Mouse (Mus musculus) forebrain, embryonic 12.5 days (tissue): ENCODE data around the gene Sirt1. TPM values are rescaled to one million over a fixed set of nuclear protein-coding genes. Genes with fewer than 3 reads are reported as not detected.
"Not testable (repeated sequence)": the region's sequence is repeated elsewhere in the genome, so short reads cannot be mapped to it uniquely, and the experiment has no call there.

Experiments used
- ATAC-seq: fragments of 200-750 bp; cut with Nextera tagmentation; 2 replicates; pipeline ENCODE4 v1.8.0; 2017; ENCODE audit warnings: moderate TSS enrichment; ENCODE audit not compliant: low FRiP score
- H3K27ac ChIP-seq: fragments of 300-500 bp; sonication (generic); 2 replicates; pipeline ENCODE4 v1.5.1; 2016; ENCODE audit warnings: mild to moderate bottlenecking
- H3K27me3 ChIP-seq: fragments of 300-500 bp; sonication (generic); 2 replicates; pipeline ENCODE4 v1.6.1; 2016; ENCODE audit warnings: mild to moderate bottlenecking
- H3K36me3 ChIP-seq: fragments of 300-500 bp; sonication (generic); replicated peaks from 2 replicates; pipeline ENCODE4 v1.6.1; 2016; ENCODE audit warnings: mild to moderate bottlenecking
- H3K4me1 ChIP-seq: fragments of 300-500 bp; sonication (generic); 2 replicates; pipeline ENCODE4 v1.6.1; 2016
- H3K4me2 ChIP-seq: fragments of 300-500 bp; sonication (generic); 2 replicates; pipeline ENCODE4 v1.6.1; 2016; ENCODE audit warnings: mild to moderate bottlenecking, moderate library complexity
- H3K4me3 ChIP-seq: fragments of 300-500 bp; sonication (generic); replicated peaks from 2 replicates; pipeline ENCODE4 v1.5.1; 2016; ENCODE audit warnings: mild to moderate bottlenecking
- H3K9ac ChIP-seq: fragments of 300-500 bp; sonication (generic); 2 replicates; pipeline ENCODE4 v1.6.1; 2016; ENCODE audit warnings: mild to moderate bottlenecking
- H3K9me3 ChIP-seq: fragments of 300-500 bp; sonication (generic); 2 replicates; pipeline ENCODE4 v1.6.1; 2016
- WGBS: fragments of 180-500 bp; shearing (Covaris S2); methylation state at CpG from one replicate; pipeline ENCODE4 v1.1.7; 2016; 5-methylcytosine and 5-hydroxymethylcytosine counted together
- polyA plus RNA-seq: library from polyadenylated mRNA; unstranded; fragments of >200 nt; fragmentation: Nextera tagmentation; extraction: Ambion mirVana; gene quantifications from 2 replicates; pipeline ENCODE4 v1.2.1, GENCODE M21; 2016

Sirt1 gene
- polyA plus RNA-seq, 1 experiment from 2014 or later = 6.9 TPM

DNA sequence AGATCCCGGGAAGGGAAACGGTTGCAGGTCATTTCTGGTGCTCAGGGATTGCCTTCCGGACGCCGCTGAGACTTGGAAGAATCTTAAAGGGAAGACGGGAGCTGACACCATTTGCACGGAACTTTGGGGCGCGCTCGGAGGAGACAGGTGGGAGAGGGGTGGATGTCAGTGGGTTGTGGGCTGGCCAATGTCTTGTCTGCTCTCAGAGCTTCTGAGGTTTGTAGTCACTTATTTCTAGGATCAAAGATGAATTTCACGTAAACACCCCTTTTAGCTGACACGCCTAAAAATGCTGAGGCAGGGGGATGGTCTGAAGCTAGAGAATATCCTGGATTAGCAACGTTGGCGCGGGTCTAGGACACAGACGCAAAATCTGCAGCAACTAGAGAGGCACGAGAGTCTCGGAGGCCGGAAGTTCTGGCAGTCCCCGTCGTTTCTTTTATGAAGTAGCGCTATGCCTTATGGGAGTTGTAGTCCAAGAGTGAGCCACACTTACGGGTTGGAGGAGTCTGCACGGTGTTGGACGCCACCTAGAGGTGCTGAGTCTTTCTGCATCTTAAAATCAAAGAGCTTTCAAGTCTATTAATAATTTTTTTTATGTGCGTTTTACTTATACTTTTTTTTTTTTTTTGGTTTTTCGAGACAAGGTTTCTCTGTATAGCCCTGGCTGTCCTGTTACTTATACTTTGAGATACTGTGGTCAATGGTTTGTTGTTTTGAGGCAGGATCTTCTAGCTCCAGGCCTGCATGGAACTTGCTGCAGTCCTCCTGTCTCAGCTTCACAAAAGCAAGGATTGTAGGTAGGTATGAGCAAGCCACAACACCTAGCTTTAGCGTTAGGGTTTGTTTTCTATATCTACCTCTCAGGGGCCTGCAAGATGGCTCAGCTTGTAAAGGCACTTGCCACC is 1.1 kb upstream of the Sirt1 start, which contains the start of gene Dnajc12:
Gene Dnajc12 (plus strand): TSS at position 72 of the 908 bp plus-strand sequence.
- H3K4me1 ChIP-seq = peaks cover 6% of the 10 kb centered on the region; the same call in 1 of the 2 replicates
- H3K36me3 ChIP-seq = no peaks in the 10 kb centered on the region
- no peak within 1 kb of the TSS for H3K27ac ChIP-seq
- peak within 1 kb of the TSS; percentile 54 for H3K4me3 ChIP-seq
- peak within 1 kb of the TSS; percentile 68 for H3K9ac ChIP-seq
- peak; percentile 94 for ATAC-seq
- peak within 1 kb of the TSS; percentile 88 for H3K4me2 ChIP-seq
- H3K9me3 ChIP-seq = no peaks in the 10 kb centered on the region
- under 1% methylated on average over 28 of the region's 28 CpGs for WGBS
- H3K27me3 ChIP-seq = peaks cover 23% of the 10 kb centered on the region

DNA sequence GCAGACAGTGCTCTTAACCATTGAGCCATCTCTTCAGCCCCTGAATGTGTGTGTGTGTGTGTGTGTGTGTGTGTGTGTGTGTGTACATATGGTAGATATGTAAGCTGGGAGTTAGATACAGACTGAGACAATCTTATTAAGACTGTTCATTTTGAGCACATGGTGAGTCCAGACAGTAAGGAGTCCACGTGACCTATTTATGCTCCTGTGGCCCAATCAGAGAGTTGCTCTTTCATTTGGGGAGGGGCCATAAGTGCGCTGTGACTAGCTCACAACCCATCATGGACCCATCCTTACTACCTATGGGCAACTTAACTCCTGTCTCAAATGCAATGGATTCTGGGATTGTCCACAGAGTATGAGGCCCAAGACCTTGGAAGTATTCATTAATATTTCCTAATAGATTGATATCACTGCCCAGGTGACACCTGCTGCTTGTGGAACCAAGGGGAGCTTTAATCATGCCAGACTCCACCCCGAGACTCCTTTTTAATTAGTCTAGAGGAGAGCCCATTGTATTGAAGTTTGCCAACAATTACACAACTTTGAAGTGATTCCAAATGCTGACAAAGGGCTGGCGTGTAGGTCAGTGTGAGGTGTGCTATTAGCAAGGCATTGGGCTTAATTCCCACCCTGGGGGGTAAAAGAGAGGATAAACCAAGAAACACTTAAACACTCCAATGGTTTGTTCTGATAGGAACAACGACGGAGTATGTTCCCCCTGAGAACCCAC is 2.4 kb downstream of the Sirt1 start:
- Histone ChIP-seq H3K36me3 (no peaks in the 10 kb centered on the region), H3K9ac (no peak overlapping the region), H3K27ac (no peak overlapping the region), H3K4me3 (no peak overlapping the region), H3K4me1 (peaks cover 6% of the 10 kb centered on the region; the same call in 1 of the 2 replicates), H3K4me2 (no peak overlapping the region), H3K27me3 (peaks cover 23% of the 10 kb centered on the region), H3K9me3 (no peaks in the 10 kb centered on the region)
- 52% methylated on average over 6 of the region's 6 CpGs for WGBS
- no peak for ATAC-seq

DNA sequence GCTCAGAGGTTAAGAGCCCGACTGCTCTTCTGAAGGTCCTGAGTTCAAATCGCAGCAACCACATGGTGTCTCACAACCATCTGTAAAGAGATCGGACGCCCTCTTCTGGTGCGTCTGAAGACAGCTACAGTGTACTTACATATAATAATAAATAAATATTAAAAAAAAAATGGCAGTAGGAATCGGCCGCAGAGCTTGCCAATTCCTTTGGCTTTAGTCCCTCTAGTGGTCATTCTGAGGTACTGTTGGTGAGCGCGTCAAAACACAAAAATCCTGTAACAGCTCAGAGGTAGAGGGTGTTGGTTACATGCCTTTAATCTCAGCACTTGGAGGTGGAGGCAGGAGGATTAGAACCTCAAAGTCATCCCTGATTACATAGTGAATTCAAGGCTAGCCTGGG is 4.0 kb downstream of the Sirt1 start:
- H3K36me3 ChIP-seq = no peaks in the 10 kb centered on the region
- no peak overlapping the region for H3K27ac ChIP-seq
- H3K9me3 ChIP-seq = no peaks in the 10 kb centered on the region
- no peak for ATAC-seq
- no peak overlapping the region for H3K4me3 ChIP-seq
- H3K4me1 ChIP-seq = peaks cover 6% of the 10 kb centered on the region; the same call in 1 of the 2 replicates
- peaks cover 23% of the 10 kb centered on the region for H3K27me3 ChIP-seq
- H3K9ac ChIP-seq = no peak overlapping the region
- no peak overlapping the region for H3K4me2 ChIP-seq
- 21% methylated on average over 9 of the region's 9 CpGs for WGBS

DNA sequence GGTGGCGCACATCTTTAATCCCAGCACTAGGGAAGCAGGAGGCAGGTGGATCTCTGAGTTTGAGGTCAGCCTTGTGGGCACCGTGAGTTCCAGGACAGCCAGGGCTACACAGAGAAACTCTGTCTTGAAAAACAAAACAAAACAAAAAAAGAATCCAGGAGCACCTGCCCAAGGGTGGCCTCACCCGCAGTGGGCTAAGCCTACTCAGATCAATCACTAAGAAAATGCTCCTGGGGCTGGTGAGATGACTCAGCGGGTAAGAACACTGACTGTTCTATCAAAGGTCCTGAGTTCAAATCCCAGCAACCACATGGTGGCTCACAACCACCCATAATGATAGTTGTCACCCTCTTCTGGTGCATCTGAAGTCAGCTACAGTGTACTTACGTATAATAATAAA is 5.2 kb downstream of the Sirt1 start:
- H3K36me3 ChIP-seq = no peaks in the 10 kb centered on the region
- no peak overlapping the region for H3K4me3 ChIP-seq
- H3K9me3 ChIP-seq = no peaks in the 10 kb centered on the region
- ATAC-seq = no peak
- H3K4me2 ChIP-seq = no peak overlapping the region
- no peak overlapping the region for H3K27ac ChIP-seq
- 0 out of 2 replicates have a peak, but pooled peaks cover under 1% of the 10 kb centered on the region for H3K4me1 ChIP-seq
- WGBS = 89% methylated on average over 5 of the region's 5 CpGs
- H3K27me3 ChIP-seq = peaks cover 16% of the 10 kb centered on the region
- no peak overlapping the region for H3K9ac ChIP-seq

DNA sequence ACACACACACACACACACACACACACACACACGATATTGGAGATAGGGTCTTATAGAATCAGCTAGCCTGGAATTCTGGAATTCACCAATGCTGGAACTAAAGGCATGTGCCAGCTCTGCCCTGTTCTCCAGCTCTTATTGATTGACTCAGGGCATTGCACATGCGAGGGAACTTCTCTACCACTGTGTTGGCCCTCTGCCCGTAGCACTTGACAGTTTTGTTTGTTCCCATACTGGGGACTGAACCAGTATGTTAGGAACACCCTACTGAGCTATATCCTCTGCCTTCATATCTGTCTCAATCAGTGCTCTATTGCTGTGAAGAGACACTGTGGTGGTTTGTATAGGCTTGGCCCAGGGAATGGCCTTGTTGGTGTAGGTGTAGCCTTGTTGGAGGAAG is 13.5 kb downstream of the Sirt1 start:
- Histone ChIP-seq H3K4me1 (no peaks in the 10 kb centered on the region), H3K27me3 (no peaks in the 10 kb centered on the region), H3K9ac (no peak overlapping the region), H3K4me2 (no peak overlapping the region), H3K9me3 (no peaks in the 10 kb centered on the region), H3K4me3 (no peak overlapping the region), H3K36me3 (no peaks in the 10 kb centered on the region), H3K27ac (no peak overlapping the region)
- no peak for ATAC-seq
- WGBS = 89% methylated on average over 3 of the region's 3 CpGs

DNA sequence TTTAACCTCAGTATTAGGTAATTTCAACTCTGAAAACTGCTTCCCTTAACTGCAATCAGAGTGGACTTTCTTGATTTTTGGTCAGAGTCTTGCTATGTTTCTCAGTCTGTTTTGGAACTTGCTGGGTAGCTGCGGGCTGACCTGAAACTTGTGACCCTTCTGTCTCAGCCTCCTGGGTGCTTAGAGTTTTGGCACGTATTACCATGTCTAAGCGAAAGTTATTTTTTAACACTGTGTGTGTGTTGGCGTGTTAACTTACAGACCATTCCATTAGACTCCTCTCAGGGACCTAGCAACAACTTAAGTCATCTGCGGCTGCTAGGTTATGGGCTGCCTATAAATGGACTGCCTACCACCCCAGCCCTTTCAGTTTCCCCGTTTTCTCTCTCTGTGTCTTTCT is 14.1 kb downstream of the Sirt1 start:
- WGBS = 86% methylated on average over 6 of the region's 6 CpGs
- no peak overlapping the region for H3K9ac ChIP-seq
- H3K27ac ChIP-seq = no peak overlapping the region
- H3K4me1 ChIP-seq = no peaks in the 10 kb centered on the region
- no peaks in the 10 kb centered on the region for H3K27me3 ChIP-seq
- ATAC-seq = no peak
- H3K9me3 ChIP-seq = no peaks in the 10 kb centered on the region
- H3K4me3 ChIP-seq = no peak overlapping the region
- H3K4me2 ChIP-seq = no peak overlapping the region
- H3K36me3 ChIP-seq = no peaks in the 10 kb centered on the region

DNA sequence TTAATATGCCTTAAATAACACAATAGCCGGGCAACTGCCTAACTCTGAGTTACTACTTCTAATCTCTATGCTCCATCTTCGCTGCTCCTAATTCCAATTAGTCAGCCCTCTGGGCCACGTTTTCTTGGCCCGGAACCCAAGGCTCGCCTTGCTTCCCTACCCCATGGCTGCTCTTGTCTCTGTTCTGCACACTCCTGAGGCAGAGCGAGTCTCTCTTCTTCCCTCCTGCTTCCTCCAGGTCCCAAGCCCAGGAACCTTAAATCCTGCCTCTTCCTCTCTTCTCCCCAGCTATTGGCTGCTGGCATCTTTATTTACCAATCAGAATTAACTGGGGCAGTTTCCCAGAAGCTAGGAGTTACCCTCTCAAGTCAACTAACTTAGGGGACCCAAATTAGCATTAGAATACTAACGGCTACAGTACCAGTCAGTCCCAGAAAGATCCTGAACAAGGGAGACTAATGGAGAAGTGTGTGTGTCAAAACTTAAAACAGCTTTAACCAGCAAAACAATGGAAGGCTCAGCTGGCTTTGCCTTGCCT is 15.5 kb downstream of the Sirt1 start:
- Histone ChIP-seq H3K36me3 (no peaks in the 10 kb centered on the region), H3K9ac (no peak overlapping the region), H3K27ac (no peak overlapping the region), H3K4me2 (peak overlapping the region; percentile 19; the same call in 1 of the 2 replicates), H3K27me3 (no peaks in the 10 kb centered on the region), H3K4me3 (no peak overlapping the region), H3K9me3 (no peaks in the 10 kb centered on the region), H3K4me1 (no peaks in the 10 kb centered on the region)
- ATAC-seq = no peak
- 59% methylated on average over 7 of the region's 7 CpGs for WGBS

DNA sequence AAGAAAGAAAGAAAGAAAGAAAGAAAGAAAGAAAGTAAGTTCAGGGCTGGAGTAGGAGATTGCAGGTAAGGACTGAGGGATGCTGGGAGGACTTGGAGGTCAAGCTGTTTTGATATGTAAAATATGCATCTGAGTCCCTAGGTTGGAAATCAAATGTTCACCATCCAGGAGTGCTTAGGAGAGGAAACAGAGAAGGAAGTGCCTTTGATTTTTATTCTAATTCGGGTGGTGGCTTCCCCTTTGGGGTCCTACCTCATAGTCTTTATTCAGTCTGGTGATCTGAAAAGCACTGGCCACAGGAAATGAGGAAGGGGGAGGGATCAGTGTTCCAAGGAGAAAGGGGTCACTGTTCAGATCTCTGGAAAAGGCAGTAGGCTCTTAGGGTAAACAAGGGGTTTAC is 21.0 kb downstream of the Sirt1 start:
- no peaks in the 10 kb centered on the region for H3K9me3 ChIP-seq
- no peaks in the 10 kb centered on the region for H3K27me3 ChIP-seq
- H3K4me1 ChIP-seq = no peaks in the 10 kb centered on the region
- H3K27ac ChIP-seq = no peak overlapping the region
- WGBS = 68% methylated on average over 1 of the region's 1 CpGs
- no peak overlapping the region for H3K4me2 ChIP-seq
- no peak overlapping the region for H3K9ac ChIP-seq
- no peak for ATAC-seq
- no peak overlapping the region for H3K4me3 ChIP-seq
- H3K36me3 ChIP-seq = no peaks in the 10 kb centered on the region

DNA sequence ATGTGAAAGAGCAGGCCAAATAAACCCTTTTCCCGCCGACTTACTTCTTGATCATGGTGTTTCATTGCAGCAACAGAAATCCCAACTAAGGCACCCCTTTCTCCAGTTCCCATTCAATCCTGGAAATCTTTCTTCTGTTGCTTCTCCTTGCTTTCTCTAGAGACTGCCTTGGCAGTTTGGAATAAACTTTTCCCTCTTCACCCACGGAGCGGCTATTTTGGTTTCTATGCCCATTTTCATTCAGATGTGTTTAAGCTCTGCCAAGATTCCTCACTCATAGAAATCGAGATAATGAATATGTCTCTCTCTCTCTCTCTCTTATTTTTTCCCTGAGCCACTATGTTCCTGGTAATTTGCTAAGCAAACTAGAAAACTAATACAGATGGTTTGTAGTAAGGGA is 29.4 kb downstream of the Sirt1 start:
- H3K9ac ChIP-seq = no peak overlapping the region
- H3K36me3 ChIP-seq = no peaks in the 10 kb centered on the region
- no peak overlapping the region for H3K27ac ChIP-seq
- H3K4me2 ChIP-seq = no peak overlapping the region
- no peak overlapping the region for H3K4me3 ChIP-seq
- no peaks in the 10 kb centered on the region for H3K27me3 ChIP-seq
- WGBS = 81% methylated on average over 5 of the region's 5 CpGs
- H3K9me3 ChIP-seq = no peaks in the 10 kb centered on the region
- H3K4me1 ChIP-seq = peaks cover 7% of the 10 kb centered on the region
- ATAC-seq = no peak

DNA sequence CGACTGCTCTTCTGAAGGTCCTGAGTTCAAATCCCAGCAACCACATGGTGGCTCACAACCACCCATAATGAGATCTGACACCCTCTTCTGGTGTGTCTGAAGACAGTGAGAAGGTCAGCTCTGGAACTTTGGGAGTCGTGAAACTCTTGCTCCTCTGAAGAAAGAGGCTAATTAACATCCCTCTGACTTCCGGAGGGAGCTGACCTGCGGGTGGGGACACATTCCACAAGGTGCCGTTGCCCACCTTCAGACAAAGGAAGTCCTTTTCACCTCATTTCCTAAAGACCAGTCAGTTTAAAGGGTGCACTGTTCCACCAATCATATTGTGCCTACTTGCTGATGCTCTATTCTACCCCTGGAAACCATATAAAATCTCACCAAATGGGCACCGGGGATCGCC is 30.4 kb downstream of the Sirt1 start:
- H3K9ac ChIP-seq, H3K27ac ChIP-seq, ATAC-seq, H3K27me3 ChIP-seq, H3K9me3 ChIP-seq, H3K4me1 ChIP-seq, H3K36me3 ChIP-seq, H3K4me3 ChIP-seq, H3K4me2 ChIP-seq: not testable (repeated sequence)
- 84% methylated on average over 7 of the region's 7 CpGs for WGBS

DNA sequence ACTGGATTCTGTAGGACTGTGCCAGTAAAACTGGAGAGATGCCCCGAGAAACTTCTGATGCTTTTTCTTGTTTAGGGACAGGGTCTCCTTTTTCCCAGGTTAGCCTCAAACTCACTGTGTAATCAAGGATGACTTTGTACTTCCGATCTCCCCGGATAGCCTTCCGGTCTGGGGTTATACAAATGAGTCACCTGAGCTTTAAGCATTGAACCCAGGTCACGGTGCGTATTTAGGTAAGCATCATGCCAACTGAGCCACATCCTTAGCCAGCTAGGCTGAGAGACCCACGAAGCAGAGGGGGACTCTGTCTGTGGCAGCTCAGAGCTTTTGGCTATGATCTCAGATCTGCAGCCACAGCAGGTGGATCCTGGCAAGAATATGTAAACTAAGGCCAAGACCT is 30.8 kb downstream of the Sirt1 start:
- no peaks in the 10 kb centered on the region for H3K9me3 ChIP-seq
- H3K36me3 ChIP-seq = no peaks in the 10 kb centered on the region
- no peak for ATAC-seq
- H3K9ac ChIP-seq = no peak overlapping the region
- 89% methylated on average over 7 of the region's 7 CpGs for WGBS
- H3K27me3 ChIP-seq = no peaks in the 10 kb centered on the region
- no peak overlapping the region for H3K4me2 ChIP-seq
- H3K4me1 ChIP-seq = peaks cover 7% of the 10 kb centered on the region
- H3K27ac ChIP-seq = no peak overlapping the region
- no peak overlapping the region for H3K4me3 ChIP-seq

DNA sequence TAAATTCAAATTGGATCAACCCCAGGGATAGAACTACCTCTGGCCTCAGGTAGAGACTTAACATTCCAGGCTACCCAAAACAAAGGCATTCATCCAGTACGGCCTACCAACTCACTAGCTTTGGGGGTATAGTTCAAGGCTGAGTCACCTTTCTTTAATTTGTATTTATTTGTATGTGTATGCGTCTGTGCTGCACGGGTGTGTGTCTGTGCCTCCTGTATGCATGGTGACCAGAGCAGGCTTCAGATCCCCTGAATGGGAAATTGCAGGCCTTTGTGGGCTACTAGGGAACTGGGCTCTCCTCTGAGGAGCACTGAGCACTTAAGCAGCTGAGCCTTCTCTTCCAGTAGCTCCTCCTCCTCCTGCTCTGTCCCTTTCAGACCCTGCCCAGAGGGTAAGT is 33.2 kb downstream of the Sirt1 start:
- no peak overlapping the region for H3K9ac ChIP-seq
- 39% methylated on average over 3 of the region's 3 CpGs for WGBS
- no peaks in the 10 kb centered on the region for H3K36me3 ChIP-seq
- H3K4me3 ChIP-seq = no peak overlapping the region
- no peaks in the 10 kb centered on the region for H3K9me3 ChIP-seq
- no peak overlapping the region for H3K27ac ChIP-seq
- no peaks in the 10 kb centered on the region for H3K27me3 ChIP-seq
- no peak overlapping the region for H3K4me2 ChIP-seq
- ATAC-seq = no peak
- H3K4me1 ChIP-seq = peaks cover 7% of the 10 kb centered on the region
